Mouse (Mus musculus): ENCODE results near the gene Atp2c1.
A peak's percentile ranks its signal among the peaks of the same experiment; 100 is the strongest.

Atp2c1 gene

DNA sequence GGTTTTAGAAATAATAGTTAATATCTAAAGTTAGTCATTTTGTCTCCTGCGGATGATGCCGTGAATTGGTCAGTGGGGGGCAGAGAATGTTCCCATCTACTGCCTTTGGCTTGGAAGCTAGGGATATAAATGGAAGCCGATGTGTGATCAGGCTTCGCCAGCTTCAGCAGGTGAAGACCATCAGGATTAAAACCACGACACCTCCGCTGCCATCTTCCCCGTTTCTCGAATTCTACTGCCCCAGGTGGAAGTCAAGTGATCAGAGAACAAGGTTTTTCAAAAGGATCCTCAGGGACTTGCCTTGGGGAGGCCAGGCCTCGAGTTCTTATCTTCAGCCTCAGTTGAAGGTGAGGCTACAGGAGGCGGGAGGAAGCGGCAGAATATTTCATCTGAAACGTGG lies at the start of gene Atp2c1:
Atp2c1 (minus strand) TSS at position 101 of the 400 bp plus-strand sequence.
- no peak for DNase-seq (ENCODE audit: low spot score in 2 of 2)

- no peak for DNase-seq (ENCODE audit: low spot score in 2 of 2)
Measured at GRCm38 (mm10) chr9:105557452-105557851, 30.3 kb upstream of the Atp2c1 start.

GRCm38 (mm10) chr9:105556141-105556735 lies 29.1 kb upstream of the Atp2c1 start:
- DNase-seq (ENCODE audit: low spot score in 2 of 2): no peak

GRCm38 (mm10) chr9:105554439-105554807 lies 27.3 kb upstream of the Atp2c1 start:
- DNase-seq (ENCODE audit: low spot score in 2 of 2): no peak

DNA sequence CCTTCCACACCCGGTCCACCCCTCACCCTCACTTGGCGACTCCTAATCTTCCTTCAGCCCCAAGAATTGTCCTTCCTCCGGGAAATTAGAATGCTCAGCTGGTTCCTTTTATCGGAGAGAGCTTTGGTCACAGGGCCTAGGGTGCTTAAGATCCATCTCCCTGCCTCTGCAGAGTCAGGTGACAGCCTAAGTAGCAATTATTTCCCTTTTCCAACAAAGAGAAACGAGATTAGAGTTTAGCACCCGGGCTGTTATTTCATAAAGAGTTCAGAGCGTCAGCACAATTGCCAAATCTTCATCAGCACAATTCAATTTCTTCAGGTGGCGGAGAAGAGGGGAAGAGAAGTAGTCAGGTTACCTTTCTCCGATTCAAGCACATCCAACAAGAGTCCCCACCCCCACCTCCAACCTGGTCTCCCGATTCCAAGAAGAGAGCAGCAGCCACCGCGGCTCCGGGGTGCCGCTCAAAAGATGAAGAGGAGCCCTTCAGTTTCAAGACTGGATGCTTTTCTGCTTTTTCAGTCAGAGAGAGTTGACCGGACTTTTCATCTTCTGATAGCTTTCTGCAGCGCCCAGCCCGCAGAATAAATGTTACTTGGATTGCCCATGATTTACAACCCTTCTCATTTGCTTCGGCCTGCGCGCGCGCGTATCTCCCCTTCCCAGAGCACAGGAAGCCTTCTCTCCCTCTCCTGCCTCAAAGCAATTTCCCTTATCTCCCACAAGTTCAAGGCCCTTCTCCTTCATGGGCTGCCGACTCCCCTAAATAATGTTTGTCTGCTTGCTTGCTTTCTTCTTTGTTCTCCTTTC lies 26.7 kb upstream of the Atp2c1 start:
- DNase-seq (ENCODE audit: low spot score in 2 of 2): no peak

DNA sequence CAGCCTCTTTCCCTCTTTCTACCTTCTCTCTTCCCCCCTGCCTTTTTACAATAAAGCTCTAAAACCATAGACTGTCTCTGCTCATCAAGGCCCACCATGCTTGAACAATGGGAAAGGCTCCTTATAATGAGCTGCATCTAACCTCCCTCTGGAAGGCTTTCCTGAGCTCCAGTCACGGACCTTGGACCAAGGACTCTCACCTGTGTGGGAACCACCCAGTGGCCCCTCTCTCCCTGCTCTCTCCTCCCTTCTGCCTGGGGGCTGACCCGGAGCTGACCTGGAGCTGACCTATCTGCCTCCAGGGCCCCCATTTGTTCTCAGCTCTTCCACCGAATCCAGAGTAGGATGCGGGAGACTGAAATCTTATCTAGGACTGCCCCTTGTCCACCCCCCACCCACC lies 24.3 kb upstream of the Atp2c1 start:
- no peak for DNase-seq (ENCODE audit: low spot score in 2 of 2)

- no peak for DNase-seq (ENCODE audit: low spot score in 2 of 2)
Measured at GRCm38 (mm10) chr9:105549096-105549495, 22.0 kb upstream of the Atp2c1 start.

- DNase-seq (ENCODE audit: low spot score in 2 of 2): no peak
Measured at GRCm38 (mm10) chr9:105544013-105544750, 17.1 kb upstream of the Atp2c1 start.

- peak in 1 of 2 experiments; percentile 21 for DNase-seq (ENCODE audit: low spot score in 2 of 2)
Measured at GRCm38 (mm10) chr9:105537473-105537872, 10.4 kb upstream of the Atp2c1 start.

- no peak for DNase-seq (ENCODE audit: low spot score in 2 of 2)
Measured at GRCm38 (mm10) chr9:105536877-105537276, 9.8 kb upstream of the Atp2c1 start.

- no peak for DNase-seq (ENCODE audit: low spot score in 2 of 2)
Measured at GRCm38 (mm10) chr9:105525355-105525754, 1.8 kb downstream of the Atp2c1 start.

DNA sequence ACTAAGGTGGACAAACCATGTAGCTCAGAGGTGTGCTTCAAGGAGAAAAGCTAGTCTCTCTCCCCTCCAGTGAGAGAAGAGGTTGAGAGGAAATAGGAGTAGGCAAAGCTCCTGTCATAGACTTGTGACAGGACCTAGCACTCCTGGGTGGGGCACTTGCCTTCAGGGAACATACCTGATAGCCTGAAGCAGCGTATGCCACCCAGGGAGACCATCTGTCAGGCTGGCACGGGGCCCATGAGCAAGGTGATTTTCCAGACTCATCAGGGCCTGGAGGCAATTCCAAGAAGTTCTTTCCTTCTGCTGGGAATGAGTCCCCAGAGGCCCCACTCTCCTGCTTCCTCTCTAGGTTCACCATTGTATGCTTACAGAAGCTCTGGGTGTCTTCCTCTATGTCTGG lies 4.1 kb downstream of the Atp2c1 start:
- DNase-seq (ENCODE audit: low spot score in 2 of 2): no peak

- no peak for DNase-seq (ENCODE audit: low spot score in 2 of 2)
Measured at GRCm38 (mm10) chr9:105522063-105522462, 5.1 kb downstream of the Atp2c1 start.

- no peak for DNase-seq (ENCODE audit: low spot score in 2 of 2)
Measured at GRCm38 (mm10) chr9:105520776-105521552, 6.2 kb downstream of the Atp2c1 start.

GRCm38 (mm10) chr9:105519278-105519883 lies 7.7 kb downstream of the Atp2c1 start:
- DNase-seq (ENCODE audit: low spot score in 2 of 2): peak in 1 of 2 experiments; percentile 20

GRCm38 (mm10) chr9:105503690-105504089 lies 23.4 kb downstream of the Atp2c1 start:
- DNase-seq (ENCODE audit: low spot score in 2 of 2): no peak

DNA sequence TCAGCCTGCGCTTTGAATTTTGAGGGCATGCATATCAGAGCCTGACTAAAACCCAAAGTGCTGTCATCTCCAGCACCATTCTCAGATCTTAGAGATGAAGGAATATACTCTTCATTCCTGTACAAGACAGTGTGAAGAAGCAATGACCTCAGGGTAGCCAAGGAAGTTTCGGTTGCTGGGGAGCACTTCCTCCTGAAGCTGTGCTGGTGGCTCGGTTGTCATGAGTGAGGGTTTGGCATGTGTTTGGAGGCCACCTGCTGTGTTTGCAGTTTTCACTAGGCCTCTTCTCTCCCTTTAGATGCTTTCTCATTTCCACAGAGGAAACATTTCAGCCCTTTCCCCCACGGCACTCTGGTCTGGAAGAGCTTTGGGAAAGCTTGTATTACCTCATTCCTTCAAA lies 24.7 kb downstream of the Atp2c1 start:
- no peak for DNase-seq (ENCODE audit: low spot score in 2 of 2)

GRCm38 (mm10) chr9:105495316-105496174 lies 31.6 kb downstream of the Atp2c1 start:
- DNase-seq (ENCODE audit: low spot score in 2 of 2): peak in 1 of 2 experiments; percentile 85

DNA sequence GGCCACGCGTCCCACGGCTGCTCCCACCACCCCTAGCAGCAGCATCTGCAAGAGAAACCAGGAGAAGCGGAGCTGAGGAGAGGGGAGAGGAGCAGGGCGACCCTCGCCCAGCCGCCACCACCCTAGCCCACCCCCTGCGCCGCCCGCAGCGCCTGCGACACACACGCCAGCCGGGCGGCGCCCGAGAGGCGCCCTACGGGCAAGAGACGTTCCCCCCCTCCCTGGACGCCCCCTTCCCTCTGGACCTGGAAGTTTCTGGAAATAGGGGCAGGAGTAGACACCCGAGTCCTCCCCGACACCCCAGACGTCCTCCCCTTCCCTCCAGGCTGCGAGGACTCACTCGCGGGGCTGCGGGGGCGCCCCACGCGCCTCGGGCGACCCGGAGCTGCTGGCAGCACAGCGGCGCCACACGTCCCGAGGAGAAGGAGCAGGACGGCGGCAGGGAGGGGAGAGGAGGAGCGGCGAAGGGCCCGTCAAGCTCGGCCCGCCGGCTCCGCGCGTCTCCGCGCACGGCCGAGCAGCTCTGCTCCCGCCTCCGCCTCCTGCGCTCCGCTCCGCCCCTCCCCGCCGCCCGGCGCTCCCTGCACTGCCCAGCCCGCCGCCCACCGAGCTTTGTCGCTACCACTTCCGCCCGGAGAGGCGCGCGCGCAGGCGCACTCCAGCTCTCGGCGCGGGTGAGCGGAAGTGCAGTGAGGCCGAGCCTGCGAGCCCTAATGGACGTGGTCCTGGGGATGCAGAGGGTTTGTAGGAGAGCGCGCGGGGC lies 32.4 kb downstream of the Atp2c1 start:
- DNase-seq (ENCODE audit: low spot score in 2 of 2): peak; percentile 89 to 96

DNA sequence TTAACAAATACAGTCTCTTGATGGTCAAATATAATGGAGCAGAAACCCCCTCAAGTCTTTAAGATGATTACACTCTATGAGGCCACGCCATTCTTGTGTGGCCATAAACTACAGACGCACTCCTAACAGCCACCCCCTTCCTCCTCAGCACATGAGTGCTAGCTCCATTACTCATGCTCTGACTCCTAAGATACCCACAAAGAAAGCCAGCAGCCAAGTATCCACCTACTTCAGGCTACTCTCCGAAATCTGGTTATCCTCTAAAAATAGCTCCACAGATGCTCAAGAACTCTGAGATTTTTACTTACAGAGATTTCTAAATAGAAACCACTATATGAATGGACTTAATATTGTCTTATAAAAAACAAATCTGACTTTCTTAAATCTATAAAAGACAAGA lies 34.4 kb downstream of the Atp2c1 start:
- DNase-seq (ENCODE audit: low spot score in 2 of 2): peak in 1 of 2 experiments; percentile 58

All from left cerebral cortex, adult 9 months (tissue).